Mouse (Mus musculus): ENCODE results near the gene Mt2.
"Not testable (repeated sequence)": the region's sequence is repeated elsewhere in the genome, so short reads cannot be mapped to it uniquely, and the experiment has no call there.

Gene Mt2

DNA sequence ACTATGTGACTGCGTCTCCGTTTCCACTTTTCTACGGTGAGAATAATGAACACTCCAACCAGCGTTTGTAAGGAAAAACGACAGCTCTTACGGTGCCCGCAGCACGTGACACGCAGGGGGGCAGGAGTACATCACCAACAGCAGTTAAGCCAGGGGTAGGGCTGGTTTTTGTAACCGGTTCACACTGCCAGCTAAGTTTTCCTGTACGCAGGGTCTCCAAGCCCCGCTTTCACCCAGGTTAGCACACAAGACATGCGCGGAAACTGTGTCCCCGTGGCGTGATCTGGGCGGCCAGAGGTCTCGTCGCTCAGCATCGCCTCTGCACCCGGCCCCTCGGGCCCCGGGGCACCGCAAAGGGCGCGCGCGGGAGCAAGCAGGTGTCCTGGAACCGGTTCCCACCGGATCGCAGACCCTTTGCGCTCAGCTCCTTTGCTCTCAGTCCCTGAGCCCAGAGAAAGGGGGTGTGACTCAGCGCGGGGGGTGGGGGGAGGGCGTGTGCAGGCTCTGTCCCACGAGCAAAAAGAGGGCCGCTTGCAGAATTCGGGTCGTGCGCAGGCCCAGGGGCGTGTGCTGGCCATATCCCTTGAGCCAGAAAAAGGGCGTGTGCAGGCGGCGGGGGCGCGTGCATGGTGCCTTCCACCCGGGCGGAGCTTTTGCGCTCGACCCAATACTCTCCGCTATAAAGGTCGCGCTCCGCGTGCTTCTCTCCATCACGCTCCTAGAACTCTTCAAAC is at the start of gene Mt2:
Gene Mt2 (plus strand): TSS at position 590 of the 734 bp plus-strand sequence.
- in situ Hi-C loops (cut with MboI, MseI) = no loop called here

DNA sequence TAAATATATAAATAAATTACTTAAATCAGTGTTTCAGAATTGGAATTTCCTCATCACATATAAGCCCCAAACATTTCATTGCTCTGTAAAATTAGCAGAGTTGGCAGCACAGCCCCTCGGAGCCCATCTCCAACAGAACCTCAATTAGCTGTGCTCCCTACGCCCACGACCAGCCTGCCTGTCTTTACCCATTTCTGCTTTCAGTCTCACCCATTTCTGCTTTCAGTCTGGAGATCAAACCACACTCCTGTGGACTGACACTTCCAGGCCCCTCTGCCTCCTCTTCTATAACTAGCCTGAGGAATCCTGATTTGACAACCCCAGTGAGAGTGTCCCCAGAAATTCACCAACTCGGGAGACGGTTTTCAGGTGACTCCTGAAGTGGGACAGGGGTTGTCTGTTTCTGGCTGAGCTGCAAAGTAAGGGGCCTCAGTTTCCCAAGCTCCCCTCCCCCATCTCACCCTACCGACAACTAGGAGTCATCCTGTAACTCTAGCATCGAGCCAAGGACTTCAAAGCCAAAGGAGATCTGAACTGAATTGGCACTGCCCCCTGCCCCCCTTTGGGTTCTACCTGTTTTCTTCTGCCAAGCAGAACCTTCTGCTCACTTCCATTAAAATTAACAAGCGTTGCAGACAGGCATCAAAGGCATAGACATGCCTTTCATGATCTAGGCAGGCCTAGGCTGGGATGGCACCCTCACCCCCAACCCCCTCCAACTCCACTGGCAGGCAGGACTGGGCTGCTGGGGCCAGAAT is 49.6 kb upstream of the Mt2 start:
- in situ Hi-C loops (cut with MboI, MseI) = no loop called here

GRCm38 (mm10) chr8:94127711-94128110 is 44.8 kb upstream of the Mt2 start:
- in situ Hi-C loops (cut with MboI, MseI) = no loop called here

DNA sequence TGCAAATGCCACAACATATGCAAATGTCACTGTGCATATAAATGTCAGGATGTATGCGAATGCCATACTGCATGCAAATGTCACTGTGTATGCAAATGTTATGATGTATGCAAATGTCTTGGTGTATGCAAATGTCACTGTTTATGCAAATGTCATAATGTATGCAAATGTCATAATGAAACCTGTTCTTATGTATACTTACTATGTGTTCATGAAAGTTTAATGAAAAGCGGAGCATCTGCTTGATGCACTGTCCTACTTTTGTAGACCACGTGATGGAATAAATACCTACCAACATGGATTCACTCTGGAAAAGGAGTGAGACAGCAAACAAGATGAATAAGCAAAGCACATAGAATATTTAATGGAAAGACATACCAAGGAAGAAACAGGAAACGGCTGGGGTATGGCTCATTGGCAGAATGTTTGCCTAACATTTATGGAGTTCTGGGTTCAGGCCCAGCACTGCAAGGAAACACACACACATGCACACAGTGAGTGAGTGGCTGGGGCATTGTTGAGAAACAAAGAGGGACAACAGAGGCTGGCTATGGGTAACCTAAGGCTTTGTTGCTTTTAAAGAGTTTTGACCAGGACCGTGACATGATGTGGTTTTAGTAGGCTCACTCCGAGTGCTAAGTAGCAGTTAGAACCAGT is 43.2 kb upstream of the Mt2 start:
- in situ Hi-C loops (cut with MboI, MseI) = no loop called here

- in situ Hi-C loops (cut with MboI, MseI) = no loop called here
Observed at GRCm38 (mm10) chr8:94130126-94130525, 42.3 kb upstream of the Mt2 start.

DNA sequence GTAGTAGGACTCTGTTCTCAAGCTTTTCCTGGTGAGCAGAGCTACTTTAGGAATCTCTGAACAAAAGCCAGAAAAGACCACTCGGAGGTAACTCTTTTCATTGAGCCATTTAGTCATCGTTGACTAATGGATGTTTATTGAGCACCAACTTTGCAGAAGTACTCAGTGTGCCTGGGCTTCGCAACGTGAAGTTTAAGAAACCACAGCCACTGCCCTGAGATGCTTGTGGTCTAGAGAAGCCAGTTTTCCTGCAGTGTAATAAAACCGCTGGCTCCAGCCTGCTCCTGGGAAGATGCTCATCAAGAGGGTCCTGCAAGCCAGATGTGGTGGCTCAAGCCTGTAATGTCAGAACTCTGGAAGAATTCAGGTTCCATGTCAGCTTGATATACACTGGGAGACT is 40.4 kb upstream of the Mt2 start:
- in situ Hi-C loops (cut with MboI, MseI) = no loop called here

- in situ Hi-C loops (cut with MboI, MseI) = not testable (repeated sequence)
Observed at GRCm38 (mm10) chr8:94134601-94135000, 37.9 kb upstream of the Mt2 start.

DNA sequence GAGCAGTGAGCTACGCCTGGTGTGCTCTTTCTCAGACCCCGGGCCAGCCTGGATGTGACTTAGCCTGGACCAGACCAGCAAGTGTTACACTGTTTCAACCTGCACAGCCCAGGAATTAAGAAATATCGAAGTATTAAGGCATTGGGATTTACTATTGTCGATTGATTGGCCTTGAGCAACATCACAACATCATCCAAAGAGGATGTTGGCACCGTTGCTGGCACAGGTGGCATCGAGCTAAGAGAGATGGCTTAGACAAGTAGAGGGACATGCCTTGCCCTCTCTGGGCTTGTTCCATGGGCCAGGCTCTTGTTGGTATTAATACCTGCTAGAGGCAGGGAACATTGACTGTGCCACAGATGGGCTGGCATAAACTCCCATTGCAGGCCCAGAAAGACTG is 36.9 kb upstream of the Mt2 start:
- in situ Hi-C loops (cut with MboI, MseI) = no loop called here

GRCm38 (mm10) chr8:94136192-94136591 is 36.3 kb upstream of the Mt2 start:
- in situ Hi-C loops (cut with MboI, MseI) = no loop called here

DNA sequence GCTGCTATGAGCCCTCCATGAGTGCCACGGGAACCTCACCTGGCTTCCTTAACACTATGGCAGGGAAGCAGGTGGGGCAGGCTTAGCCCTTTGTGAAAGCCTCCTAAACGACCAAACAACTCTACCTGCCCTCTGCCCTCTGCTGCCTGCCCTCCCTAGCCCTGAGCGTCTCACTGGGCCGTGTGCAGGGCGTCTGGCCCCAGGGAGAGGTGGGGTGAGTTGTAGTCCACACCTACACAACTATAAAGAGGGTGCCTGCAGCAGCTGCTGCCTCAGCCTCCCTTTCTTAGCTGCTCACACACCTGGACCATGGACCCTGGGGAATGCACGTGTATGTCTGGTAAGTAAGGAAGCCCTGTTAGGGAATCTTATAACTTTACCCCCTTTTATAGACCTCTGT is 35.5 kb upstream of the Mt2 start, which contains the start of gene Mt4:
Gene Mt4 (plus strand): TSS at position 265 of the 400 bp plus-strand sequence.
- in situ Hi-C loops (cut with MboI, MseI) = no loop called here

- in situ Hi-C loops (cut with MboI, MseI) = no loop called here
Observed at GRCm38 (mm10) chr8:94140266-94140795, 32.1 kb upstream of the Mt2 start.

GRCm38 (mm10) chr8:94148236-94148635 is 24.2 kb upstream of the Mt2 start:
- in situ Hi-C loops (cut with MboI, MseI) = no loop called here

- in situ Hi-C loops (cut with MboI, MseI) = no loop called here
Observed at GRCm38 (mm10) chr8:94150925-94151324, 21.5 kb upstream of the Mt2 start.

GRCm38 (mm10) chr8:94152513-94153300 is 19.8 kb upstream of the Mt2 start, which contains the start of gene Mt3:
TSS of gene Mt3 (plus strand) at chr8:94152607.
- in situ Hi-C loops (cut with MboI, MseI) = no loop called here

DNA sequence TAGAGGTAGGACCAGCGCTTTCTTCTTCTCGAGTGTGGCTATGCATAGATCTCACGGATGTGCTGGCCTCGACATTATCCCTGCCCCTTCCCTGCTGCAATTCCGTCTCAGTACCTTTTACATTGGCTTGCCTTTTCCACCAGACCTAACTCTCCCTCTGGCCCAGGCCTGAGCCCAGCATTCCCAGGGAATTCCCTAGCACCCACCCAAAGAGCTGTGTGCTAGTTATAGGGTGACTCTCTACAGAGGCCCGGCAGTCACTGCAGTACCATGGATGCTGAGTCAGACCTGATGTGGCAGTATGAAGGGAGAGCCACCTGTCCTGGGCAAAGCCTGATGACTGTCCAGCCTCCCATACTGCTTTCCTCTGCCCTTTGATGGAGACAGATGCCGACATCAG is 19.0 kb upstream of the Mt2 start:
- in situ Hi-C loops (cut with MboI, MseI) = no loop called here

- in situ Hi-C loops (cut with MboI, MseI) = no loop called here
Observed at GRCm38 (mm10) chr8:94154537-94154936, 17.9 kb upstream of the Mt2 start.

GRCm38 (mm10) chr8:94156092-94156491 is 16.4 kb upstream of the Mt2 start:
- in situ Hi-C loops (cut with MboI, MseI) = no loop called here

DNA sequence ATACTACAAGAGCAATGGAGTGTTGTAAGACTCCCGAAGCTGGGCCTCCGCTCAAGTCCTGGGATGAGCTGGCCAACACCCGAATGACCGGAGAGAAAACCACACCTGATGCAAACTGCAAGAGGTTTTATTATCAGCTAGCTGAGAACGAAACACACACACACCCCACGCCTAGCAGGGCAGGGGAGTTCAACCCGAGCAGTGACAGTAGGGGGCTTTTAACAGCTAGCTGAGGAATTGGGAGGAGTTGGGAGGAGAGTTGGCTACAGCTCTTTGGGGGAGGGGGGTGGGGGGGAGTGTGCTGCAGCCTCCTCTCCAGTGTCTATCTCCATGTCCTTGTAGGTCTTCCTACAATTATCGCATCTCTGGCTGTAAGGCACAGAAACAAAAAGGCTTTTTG is 6.7 kb upstream of the Mt2 start:
- in situ Hi-C loops (cut with MboI, MseI) = not testable (repeated sequence)

GRCm38 (mm10) chr8:94167244-94167643 is 5.2 kb upstream of the Mt2 start:
- in situ Hi-C loops (cut with MboI, MseI) = no loop called here

DNA sequence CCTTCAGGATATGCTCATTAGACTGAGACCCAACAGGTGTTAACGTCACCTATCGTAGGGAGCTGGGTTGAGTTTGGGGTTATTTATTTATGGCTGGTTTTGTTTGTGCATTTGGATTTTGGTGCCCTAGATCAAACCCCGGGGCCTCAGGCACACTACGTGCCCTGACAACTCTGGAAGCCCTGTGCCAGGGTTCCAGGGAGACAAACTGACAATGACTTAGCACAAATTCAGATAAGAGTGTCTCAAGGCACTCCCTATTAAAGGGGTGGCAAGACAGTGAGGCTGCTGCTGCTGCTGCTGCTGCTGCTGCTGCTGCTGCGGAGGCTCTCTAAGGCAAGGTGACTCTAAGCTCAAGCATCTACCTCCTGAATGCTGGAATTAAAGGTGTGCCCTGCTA is 2.9 kb upstream of the Mt2 start:
- in situ Hi-C loops (cut with MboI, MseI) = no loop called here

GRCm38 (mm10) chr8:94171321-94171755 is 1.1 kb upstream of the Mt2 start:
- in situ Hi-C loops (cut with MboI, MseI) = no loop called here

Data from T-helper 2 cell (primary cell).